Mouse (Mus musculus): ENCODE results near the gene Spn.
"Not testable (repeated sequence)": the region's sequence is repeated elsewhere in the genome, so short reads cannot be mapped to it uniquely, and the experiment has no call there.

The Spn gene

GRCm38 (mm10) chr7:127137262-127138017, at the start of gene Spn:
Gene Spn (minus strand): TSS chr7:127137823.
- DNase-seq (ENCODE audit: low spot score in 2 of 2) = no peak

DNA sequence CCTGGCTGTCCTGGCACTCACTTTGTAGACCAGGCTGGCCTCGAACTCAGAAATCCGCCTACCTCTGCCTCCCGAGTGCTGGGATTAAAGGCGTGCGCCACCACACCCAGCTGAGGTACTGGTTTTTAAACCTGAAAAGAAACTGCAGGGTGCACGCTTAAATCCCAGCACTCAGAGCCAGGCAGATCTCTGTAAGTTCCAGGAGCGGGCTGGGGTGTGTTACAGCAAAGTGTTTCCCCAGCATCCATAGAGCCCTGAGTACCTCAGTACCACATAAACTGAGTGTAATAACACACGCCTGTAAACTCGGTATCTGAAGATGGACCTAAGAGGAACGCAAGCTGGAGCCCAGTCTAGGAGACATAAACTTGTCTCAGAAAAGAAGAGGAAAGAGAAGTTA, 49.7 kb upstream of the Spn start:
- DNase-seq (ENCODE audit: low spot score in 2 of 2) = no peak

DNA sequence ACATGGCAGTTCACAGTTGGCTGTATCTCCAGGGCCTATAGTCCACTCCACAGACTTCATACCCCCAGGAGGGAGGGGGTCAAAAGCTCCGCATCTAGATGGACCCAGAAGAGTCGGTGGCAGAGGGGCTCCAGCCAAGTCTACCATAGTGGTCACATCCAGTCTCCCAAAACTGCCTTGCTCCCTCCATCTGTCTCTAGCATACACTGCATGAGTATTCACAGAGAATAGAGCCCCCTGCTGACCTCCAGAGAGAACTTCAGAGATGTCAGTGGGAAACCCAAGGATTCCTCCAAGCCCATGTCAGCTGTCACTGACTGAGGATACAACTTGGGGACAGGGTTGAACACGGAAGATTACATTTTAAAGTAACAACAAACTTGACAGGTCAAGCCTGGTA, 48.0 kb upstream of the Spn start:
- no peak for DNase-seq (ENCODE audit: low spot score in 2 of 2)

GRCm38 (mm10) chr7:127184720-127185119, 47.1 kb upstream of the Spn start:
- no peak for DNase-seq (ENCODE audit: low spot score in 2 of 2)

DNA sequence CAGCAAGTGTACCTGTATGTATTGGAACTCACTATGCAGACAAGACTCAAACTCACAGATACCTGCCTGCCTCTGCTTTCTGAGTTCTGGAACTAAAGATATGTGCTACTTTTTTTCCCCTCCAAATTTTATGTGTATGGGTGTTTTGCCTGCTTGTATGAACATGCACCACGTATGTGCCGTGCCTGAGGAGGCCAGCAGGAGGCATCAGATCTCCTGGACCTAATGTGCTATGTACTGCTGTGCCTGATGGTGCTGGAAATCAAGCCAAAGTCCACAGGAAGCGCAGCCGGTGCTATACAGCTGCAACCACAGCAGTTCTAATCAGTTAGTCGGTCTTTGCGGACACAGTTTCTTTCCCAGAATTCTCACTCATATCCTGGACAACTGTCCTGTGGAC, 46.2 kb upstream of the Spn start:
- DNase-seq (ENCODE audit: low spot score in 2 of 2) = no peak

DNA sequence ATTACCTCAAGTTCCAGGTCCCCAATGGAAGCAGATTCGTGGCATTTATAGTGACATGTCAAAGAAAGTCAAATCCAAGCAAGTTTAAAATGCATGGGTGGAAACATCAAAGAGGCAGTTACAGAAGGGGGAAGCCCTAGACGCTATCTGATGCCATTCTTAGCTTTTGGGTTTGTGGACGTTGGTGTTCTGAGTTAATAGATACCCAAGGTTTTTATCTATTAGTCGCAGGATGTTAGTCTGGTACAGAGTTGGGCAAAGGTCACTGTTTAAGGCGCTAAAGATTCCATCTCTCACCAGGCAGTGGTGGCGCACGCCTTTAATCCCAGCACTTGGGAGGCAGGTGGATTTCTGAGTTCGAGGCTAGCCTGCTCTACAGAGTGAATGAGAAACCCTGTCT, 45.7 kb upstream of the Spn start:
- no peak for DNase-seq (ENCODE audit: low spot score in 2 of 2)

DNA sequence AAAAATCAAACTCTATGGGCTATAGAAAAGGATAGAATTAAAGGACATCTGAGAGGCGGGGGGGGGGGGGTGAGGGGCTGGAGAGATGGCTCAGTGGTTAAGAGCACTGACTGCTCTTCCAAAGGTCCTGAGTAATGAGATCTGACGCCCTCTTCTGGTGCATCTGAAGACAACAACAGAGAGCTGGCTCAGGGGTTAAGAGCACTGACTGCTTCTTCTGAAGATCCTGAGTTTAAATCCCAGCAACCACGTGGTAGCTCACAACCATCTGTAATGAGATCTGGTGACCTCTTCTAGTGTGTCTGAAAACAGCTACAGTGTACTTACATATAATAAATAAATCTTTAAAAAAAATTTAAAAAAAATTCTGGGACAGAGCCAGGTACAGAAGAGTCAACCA, 44.1 kb upstream of the Spn start:
- DNase-seq (ENCODE audit: low spot score in 2 of 2) = not testable (repeated sequence)

- DNase-seq (ENCODE audit: low spot score in 2 of 2) = no peak
These were observed 43.2 kb upstream of the Spn start for GRCm38 (mm10) chr7:127180783-127181182.

DNA sequence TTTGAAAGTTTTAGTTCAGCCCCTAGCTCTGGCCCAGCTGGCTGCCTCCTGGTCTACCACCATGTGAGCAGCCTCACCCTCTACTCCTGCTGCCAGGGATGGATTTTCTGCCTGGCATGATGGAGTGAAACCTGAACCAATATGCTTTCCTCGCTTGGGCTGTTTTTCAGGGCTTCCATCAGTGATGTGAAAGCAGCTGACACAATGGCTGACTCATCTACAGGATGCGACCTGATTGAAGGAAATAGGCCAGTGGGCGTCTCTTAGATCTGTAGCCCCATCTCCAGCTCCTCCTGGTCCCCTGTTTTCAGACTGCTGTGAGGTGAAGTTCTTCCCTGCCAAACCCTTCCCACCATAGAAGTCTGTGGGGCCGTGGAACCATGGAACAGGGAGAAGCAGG, 39.3 kb upstream of the Spn start:
- no peak for DNase-seq (ENCODE audit: low spot score in 2 of 2)

DNA sequence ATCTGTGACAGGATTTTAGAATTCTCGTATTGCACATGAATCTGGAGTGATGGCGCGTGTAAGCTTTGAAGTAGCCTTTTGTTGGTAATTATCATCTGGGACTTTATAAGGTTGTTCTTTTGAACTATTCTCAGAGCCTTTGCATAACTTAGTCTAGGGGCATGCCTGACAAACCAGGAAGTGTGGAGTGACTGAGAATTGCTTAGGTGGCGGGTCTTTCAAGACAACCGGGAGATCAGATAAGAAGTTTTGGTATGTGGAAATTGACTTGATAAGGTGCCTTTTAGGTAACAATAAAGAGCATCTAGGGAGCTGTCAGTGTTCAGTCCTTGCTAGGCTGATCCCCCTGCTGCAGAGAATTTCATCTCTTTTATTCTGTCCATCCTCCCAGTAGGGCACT, 28.9 kb upstream of the Spn start:
- no peak for DNase-seq (ENCODE audit: low spot score in 2 of 2)

DNA sequence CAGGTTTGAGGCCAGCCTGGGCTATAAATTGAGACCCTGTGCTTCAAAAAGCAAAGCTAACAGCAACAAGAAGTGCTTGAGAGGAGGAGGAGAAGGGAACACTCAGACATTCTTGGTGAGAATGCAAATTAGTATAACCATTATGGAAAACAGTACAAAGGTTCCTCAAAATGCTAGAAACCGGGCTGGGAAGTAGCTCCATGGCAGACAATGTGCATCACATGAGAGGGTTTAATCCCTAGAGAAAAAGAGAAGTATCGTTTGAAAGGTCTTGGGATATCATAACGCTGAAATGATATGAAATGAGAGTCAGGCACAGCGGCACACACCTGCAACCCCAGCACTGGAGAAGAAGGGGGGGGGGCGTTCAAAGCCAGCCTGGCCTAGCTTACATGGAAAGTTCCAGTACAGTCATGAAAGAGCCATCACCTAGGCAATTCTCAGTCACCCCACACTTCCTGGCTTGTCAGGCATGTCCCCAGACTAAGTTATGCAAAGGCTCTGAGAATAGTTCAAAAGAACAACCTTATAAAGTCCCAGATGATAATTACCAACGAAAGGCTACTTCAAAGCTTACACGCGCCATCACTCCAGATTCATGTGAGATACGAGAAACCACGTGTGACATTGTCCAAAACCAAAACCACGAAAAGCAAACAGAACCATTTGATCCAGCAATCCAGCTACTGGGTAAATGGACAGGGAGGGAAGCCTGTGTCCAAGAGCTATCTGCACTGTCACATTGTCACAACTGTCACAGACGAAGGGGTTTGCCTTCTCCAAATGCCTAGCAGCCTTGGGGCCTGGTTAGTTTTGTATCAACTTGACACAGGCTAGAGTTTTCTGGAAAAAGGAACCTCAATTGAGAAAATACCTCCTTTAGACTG, 28.2 kb upstream of the Spn start:
- no peak for DNase-seq (ENCODE audit: low spot score in 2 of 2)

- no peak for DNase-seq (ENCODE audit: low spot score in 2 of 2)
These were observed 26.4 kb upstream of the Spn start for GRCm38 (mm10) chr7:127164002-127164401.

- DNase-seq (ENCODE audit: low spot score in 2 of 2) = no peak
These were observed 24.9 kb upstream of the Spn start for GRCm38 (mm10) chr7:127162546-127162945.

- DNase-seq (ENCODE audit: low spot score in 2 of 2) = no peak
These were observed 19.9 kb upstream of the Spn start for GRCm38 (mm10) chr7:127157548-127157947.

DNA sequence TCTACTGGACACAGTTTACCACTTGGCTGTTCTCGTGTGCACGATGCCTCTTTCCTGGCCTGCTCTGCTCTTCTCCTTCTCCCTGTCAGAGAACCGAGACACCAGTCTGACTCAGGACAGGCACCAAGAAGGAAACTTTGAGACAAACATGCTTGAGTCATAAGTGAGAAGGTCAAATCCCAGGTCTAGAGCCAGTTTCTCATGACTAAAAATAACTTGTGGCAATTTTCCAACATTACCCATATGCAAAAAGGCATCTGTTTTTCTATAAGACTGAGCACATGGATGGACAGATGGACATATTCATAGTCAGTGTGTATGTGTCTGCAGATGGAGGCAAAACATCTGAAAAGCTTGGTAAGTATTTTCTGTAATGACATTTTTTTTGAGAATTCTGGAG, 15.9 kb upstream of the Spn start:
- no peak for DNase-seq (ENCODE audit: low spot score in 2 of 2)

DNA sequence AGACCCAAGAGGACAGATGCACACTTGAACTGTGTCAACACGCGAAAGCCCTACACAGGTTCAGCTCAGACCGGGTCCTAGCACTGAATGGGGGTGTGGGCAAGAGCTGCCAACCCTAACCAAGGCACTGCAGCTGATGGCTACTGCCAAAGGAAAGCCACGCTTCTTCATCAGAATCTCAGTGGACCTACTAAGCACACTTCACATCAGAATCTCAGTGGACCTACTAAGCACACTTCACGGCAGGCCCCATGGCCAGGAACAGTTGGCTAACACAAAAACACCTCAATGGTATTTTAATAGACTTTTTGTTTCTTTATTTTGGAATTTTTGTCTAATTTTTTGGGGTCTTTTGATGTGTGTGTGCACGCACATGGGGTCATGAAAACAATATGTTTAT, 14.8 kb upstream of the Spn start:
- no peak for DNase-seq (ENCODE audit: low spot score in 2 of 2)

GRCm38 (mm10) chr7:127147901-127148300, 10.3 kb upstream of the Spn start:
- no peak for DNase-seq (ENCODE audit: low spot score in 2 of 2)

GRCm38 (mm10) chr7:127146267-127146603, 8.6 kb upstream of the Spn start:
- no peak for DNase-seq (ENCODE audit: low spot score in 2 of 2)

GRCm38 (mm10) chr7:127145387-127146266, 8.0 kb upstream of the Spn start:
- no peak for DNase-seq (ENCODE audit: low spot score in 2 of 2)

DNA sequence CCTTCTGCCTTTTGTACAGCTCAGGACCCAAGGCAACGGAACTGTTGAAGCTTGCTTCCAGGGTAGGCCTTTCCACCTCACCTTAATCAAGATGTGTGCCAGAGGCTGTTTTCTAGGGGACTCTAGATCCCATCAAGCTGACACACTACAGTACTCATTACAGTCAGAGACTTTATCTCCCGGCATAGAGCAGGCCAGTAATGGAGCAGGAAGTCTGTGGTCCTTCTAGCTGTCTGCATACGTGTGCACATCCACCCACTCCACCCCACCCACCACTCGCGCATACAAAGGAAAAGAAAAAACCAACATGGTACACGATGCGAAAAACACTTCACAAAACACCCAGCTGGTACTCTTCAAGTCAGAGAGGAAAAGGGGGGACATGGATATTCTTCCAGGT, 6.8 kb upstream of the Spn start:
- DNase-seq (ENCODE audit: low spot score in 2 of 2) = no peak

DNA sequence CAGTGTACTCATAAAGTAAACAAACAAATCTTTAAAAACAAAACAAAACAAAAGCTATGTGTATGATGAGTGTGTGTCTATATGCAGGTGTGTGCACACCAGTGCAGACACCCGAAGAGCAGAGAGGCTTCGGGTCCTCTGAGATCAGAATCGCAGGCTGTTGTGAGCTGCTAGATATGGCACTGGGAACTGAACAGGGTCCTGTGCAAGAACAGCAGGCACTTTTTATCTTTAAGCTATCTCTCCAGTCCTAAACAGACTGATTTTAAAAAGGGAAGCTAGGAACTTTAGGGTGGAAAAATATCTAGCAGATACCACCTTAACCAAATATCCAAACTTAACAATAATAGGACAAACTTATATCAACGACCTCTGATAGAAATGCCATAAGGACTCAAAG, 5.0 kb upstream of the Spn start:
- DNase-seq (ENCODE audit: low spot score in 2 of 2) = no peak

DNA sequence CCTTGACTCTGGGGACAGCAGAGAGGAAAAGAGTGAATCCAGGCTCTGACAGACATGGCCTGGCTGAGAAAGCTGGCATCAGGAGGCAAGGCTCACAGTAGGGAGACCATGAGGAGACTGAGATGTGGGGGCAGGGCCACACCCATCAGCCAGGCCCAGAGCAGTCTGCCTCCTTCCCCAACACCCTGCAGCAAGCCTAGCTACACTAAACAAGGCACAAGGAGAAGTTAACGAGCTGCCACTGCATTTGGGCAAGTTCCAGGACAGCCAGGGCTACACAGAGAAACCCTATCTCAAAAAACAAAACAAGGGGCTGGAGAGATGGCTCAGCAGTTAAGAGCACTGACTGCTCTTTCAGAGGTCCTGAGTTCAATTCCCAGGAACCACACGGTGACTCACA, 4.6 kb upstream of the Spn start:
- DNase-seq (ENCODE audit: low spot score in 2 of 2) = no peak

All from right cerebral cortex, postnatal 10 days (tissue).